Mouse (Mus musculus) liver, embryonic 14.5 days (tissue): ENCODE measurements around the gene Tomt.

Experiments used
- CTCF ChIP-seq: IDR thresholded peaks from 2 replicates; pipeline ENCODE4 v1.5.1; 2016; ENCODE audit warnings: antibody characterized with exemption, low read depth, control low read depth
- EP300 ChIP-seq: IDR thresholded peaks from 2 replicates; pipeline ENCODE4 v1.6.1; 2016; ENCODE audit warnings: antibody characterized with exemption, low read depth

DNA sequence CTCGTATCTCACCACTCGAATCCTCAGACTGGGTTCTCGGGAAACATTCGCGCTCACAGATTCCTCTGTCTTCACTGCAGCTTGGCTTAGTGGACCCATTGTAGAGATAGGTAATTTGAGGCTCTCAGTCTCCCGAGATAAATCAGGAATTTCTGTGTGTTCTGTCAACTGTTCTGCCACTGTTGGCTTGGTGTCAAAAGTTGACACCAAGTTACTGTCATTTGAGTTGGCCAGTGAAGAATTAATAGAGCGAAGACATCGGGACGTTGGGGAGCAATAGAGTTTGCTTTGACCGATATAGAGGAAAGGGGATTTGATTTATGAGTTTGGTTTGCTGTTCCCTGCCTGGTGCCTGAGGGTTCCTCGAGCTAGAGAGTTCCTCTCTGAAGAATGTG is at the start of gene Tomt:
- TF ChIP-seq CTCF (no peak), EP300 (no peak)
